Mouse (Mus musculus) liver, embryonic 15.5 days (tissue): ENCODE data around the gene Camkk2. TPM values are rescaled to one million over a fixed set of nuclear protein-coding genes. Genes with fewer than 3 reads are reported as not detected.

Experiments used
- ATAC-seq: fragments of 200-750 bp; cut with Nextera tagmentation; 2 replicates; pipeline ENCODE4 v1.8.0; 2017; ENCODE audit warnings: moderate number of reproducible peaks, mild to moderate bottlenecking, moderate library complexity; ENCODE audit not compliant: insufficient read depth
- H3K27ac ChIP-seq: fragments of 300-500 bp; sonication (generic); replicated peaks from 2 replicates; pipeline ENCODE4 v1.5.1; 2015; ENCODE audit warnings: mild to moderate bottlenecking, inconsistent platforms
- H3K27me3 ChIP-seq: fragments of 300-500 bp; sonication (generic); 2 replicates; pipeline ENCODE4 v1.6.1; 2015; ENCODE audit warnings: mild to moderate bottlenecking, inconsistent platforms
- H3K36me3 ChIP-seq: fragments of 300-500 bp; sonication (generic); replicated peaks from 2 replicates; pipeline ENCODE4 v1.6.1; 2015; ENCODE audit warnings: moderate library complexity, mild to moderate bottlenecking, inconsistent platforms
- H3K4me1 ChIP-seq: fragments of 300-500 bp; sonication (generic); replicated peaks from 2 replicates; pipeline ENCODE4 v1.6.1; 2015; ENCODE audit warnings: inconsistent platforms
- H3K4me2 ChIP-seq: fragments of 300-500 bp; sonication (generic); 2 replicates; pipeline ENCODE4 v1.6.1; 2015; ENCODE audit warnings: moderate library complexity, mild to moderate bottlenecking, inconsistent platforms
- H3K4me3 ChIP-seq: fragments of 300-500 bp; sonication (generic); replicated peaks from 2 replicates; pipeline ENCODE4 v1.5.1; 2015; ENCODE audit warnings: mild to moderate bottlenecking, inconsistent platforms
- H3K9ac ChIP-seq: fragments of 300-500 bp; sonication (generic); 2 replicates; pipeline ENCODE4 v1.6.1; 2015; ENCODE audit warnings: moderate library complexity, mild to moderate bottlenecking, inconsistent platforms
- H3K9me3 ChIP-seq: fragments of 300-500 bp; sonication (generic); replicated peaks from 2 replicates; pipeline ENCODE4 v1.6.1; 2016; ENCODE audit warnings: inconsistent platforms
- WGBS: fragments of 180-500 bp; shearing (Covaris S2); methylation state at CpG from one replicate; pipeline ENCODE4 v1.1.7; 2015; ENCODE audit warnings: mixed read lengths; ENCODE audit not compliant: insufficient replicate concordance; 5-methylcytosine and 5-hydroxymethylcytosine counted together
- microRNA-seq: library from miRNA; unstranded; fragments of <30 nt; microRNA quantifications from one replicate; pipeline ENCODE4, GENCODE M21; 2016
- polyA plus RNA-seq: library from polyadenylated mRNA; unstranded; fragments of >200 nt; fragmentation: Nextera tagmentation; extraction: Ambion mirVana; gene quantifications from 2 replicates; pipeline ENCODE4 v1.2.1, GENCODE M21; 2015

The Camkk2 gene
- polyA plus RNA-seq, 1 experiment from 2014 or later = 8.9 TPM

DNA sequence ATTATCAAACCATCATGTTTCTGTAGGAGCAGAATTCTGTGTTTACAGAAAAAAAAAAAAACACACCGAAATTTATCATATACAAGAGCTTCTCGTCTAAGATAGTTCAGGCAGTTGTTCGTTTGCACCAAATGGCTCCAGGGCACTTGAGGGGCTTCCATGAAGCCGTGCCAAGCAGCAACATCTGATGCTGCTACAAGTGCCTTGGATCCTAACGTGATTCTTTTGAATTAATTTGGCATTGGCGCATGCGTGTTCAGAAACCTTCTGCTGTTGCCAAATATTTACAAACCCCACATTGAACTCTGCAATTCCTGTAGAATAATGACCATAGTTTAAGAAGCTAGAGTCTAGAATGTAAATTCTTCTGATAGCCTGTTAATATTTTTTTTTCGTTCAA, 83.7 kb downstream of the Camkk2 start:
- Histone ChIP-seq H3K4me3 (no peak overlapping the region), H3K9ac (no peak overlapping the region), H3K27me3 (no peaks in the 10 kb centered on the region), H3K9me3 (no peaks in the 10 kb centered on the region), H3K27ac (no peak overlapping the region), H3K36me3 (no peaks in the 10 kb centered on the region), H3K4me2 (no peak overlapping the region), H3K4me1 (peaks cover 56% of the 10 kb centered on the region)
- 76% methylated on average over 8 of the region's 8 CpGs for WGBS
- no peak for ATAC-seq

GRCm38 (mm10) chr5:122693431-122694207, 85.6 kb downstream of the Camkk2 start:
- no peaks in the 10 kb centered on the region for H3K27me3 ChIP-seq
- H3K36me3 ChIP-seq = no peaks in the 10 kb centered on the region
- 65% methylated on average over 13 of the region's 13 CpGs for WGBS
- H3K9ac ChIP-seq = no peak overlapping the region
- H3K9me3 ChIP-seq = no peaks in the 10 kb centered on the region
- ATAC-seq = no peak
- 0 out of 2 replicates have a peak overlapping the region, but pooled peaks have one; percentile 14 for H3K27ac ChIP-seq
- peaks cover 37% of the 10 kb centered on the region for H3K4me1 ChIP-seq
- no peak overlapping the region for H3K4me2 ChIP-seq
- no peak overlapping the region for H3K4me3 ChIP-seq

- Histone ChIP-seq H3K9me3 (no peaks in the 10 kb centered on the region), H3K4me3 (no peak overlapping the region), H3K36me3 (no peaks in the 10 kb centered on the region), H3K4me1 (0 out of 2 replicates have a peak, but pooled peaks cover 17% of the 10 kb centered on the region), H3K9ac (no peak overlapping the region), H3K27me3 (no peaks in the 10 kb centered on the region), H3K27ac (no peak overlapping the region), H3K4me2 (no peak overlapping the region)
- 63% methylated on average over 6 of the region's 6 CpGs for WGBS
- ATAC-seq = peak; percentile 61
Observed at GRCm38 (mm10) chr5:122690486-122690885, 88.7 kb downstream of the Camkk2 start.

DNA sequence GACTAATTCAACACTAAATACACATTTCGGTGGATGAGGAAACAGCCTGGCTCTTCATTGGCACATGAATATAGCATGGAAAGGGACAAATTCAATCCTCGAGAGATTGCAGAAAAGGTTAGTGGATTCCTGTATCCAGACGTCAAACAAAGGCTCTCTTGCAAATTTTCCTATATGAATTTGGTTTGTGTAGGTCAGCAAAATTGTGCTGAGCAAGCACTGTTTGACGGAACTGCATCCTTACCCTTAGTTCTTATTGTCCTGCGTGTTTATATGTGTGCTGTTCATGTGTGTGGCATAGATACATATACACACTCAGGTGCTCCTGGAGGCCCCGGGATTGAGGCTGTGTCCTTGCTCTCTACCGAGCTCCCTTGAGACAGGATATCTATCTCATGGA, 90.1 kb downstream of the Camkk2 start:
- Histone ChIP-seq H3K4me1 (0 out of 2 replicates have a peak, but pooled peaks cover 20% of the 10 kb centered on the region), H3K9me3 (no peaks in the 10 kb centered on the region), H3K27ac (no peak overlapping the region), H3K4me3 (no peak overlapping the region), H3K36me3 (no peaks in the 10 kb centered on the region), H3K9ac (no peak overlapping the region), H3K27me3 (no peaks in the 10 kb centered on the region), H3K4me2 (no peak overlapping the region)
- 64% methylated on average over 7 of the region's 7 CpGs for WGBS
- no peak for ATAC-seq

GRCm38 (mm10) chr5:122687391-122687790, 91.8 kb downstream of the Camkk2 start:
- no peak overlapping the region for H3K4me3 ChIP-seq

DNA sequence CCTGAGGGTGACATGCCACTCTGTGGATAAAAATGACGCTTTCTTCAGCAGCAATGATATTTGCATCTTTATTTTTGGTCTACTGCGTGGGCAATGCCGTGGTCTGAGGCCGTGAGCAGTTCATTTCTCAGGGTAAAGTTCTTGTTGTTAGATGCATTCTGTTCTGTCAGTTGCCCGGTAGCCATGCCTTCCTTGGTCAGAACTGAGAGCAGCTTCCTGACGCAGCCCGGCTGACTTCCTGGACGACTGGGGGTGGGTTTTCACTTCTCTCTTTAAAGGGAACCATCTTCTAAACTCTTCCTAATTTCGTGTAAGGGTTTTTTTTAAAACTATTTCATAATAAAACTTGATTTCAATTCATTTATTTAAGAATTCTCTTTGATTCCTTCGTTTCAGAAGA, 95.3 kb downstream of the Camkk2 start:
- H3K36me3 ChIP-seq = no peaks in the 10 kb centered on the region
- no peak overlapping the region for H3K4me3 ChIP-seq
- no peak overlapping the region for H3K4me2 ChIP-seq
- peaks cover 19% of the 10 kb centered on the region for H3K4me1 ChIP-seq
- 28% methylated on average over 10 of the region's 10 CpGs for WGBS
- H3K27ac ChIP-seq = no peak overlapping the region
- no peaks in the 10 kb centered on the region for H3K9me3 ChIP-seq
- ATAC-seq = no peak
- no peaks in the 10 kb centered on the region for H3K27me3 ChIP-seq
- H3K9ac ChIP-seq = no peak overlapping the region

More at GRCm38 (mm10) chr5:122687391-122687790, 91.8 kb downstream of the Camkk2 start:
- Histone ChIP-seq H3K36me3 (no peaks in the 10 kb centered on the region), H3K4me1 (0 out of 2 replicates have a peak, but pooled peaks cover 14% of the 10 kb centered on the region), H3K9ac (no peak overlapping the region), H3K4me2 (no peak overlapping the region), H3K9me3 (no peaks in the 10 kb centered on the region), H3K27me3 (no peaks in the 10 kb centered on the region), H3K27ac (no peak overlapping the region)
- no peak for ATAC-seq
- 74% methylated on average over 4 of the region's 4 CpGs for WGBS

GRCm38 (mm10) chr5:122681276-122681675, 97.9 kb downstream of the Camkk2 start:
- no peak overlapping the region for H3K9ac ChIP-seq
- H3K36me3 ChIP-seq = no peaks in the 10 kb centered on the region
- H3K4me1 ChIP-seq = peaks cover 15% of the 10 kb centered on the region
- H3K27me3 ChIP-seq = no peaks in the 10 kb centered on the region
- ATAC-seq = no peak
- no peak overlapping the region for H3K27ac ChIP-seq
- 76% methylated on average over 12 of the region's 12 CpGs for WGBS
- no peaks in the 10 kb centered on the region for H3K9me3 ChIP-seq
- no peak overlapping the region for H3K4me3 ChIP-seq
- no peak overlapping the region for H3K4me2 ChIP-seq

Small RNAs within 50 kb of the gene (microRNA-seq; reads per million reads assigned to microRNA genes)
- not detected for gene Mir8115

Other genes starting within 250 kb of the Camkk2 start
- gene Ift81, start 164.9 kb downstream of the Camkk2 start, polyA plus RNA-seq = 1.3 and 2.3 TPM in 2 replicates
- 1.5 TPM in 2 replicates for gene P2rx7, start 135.5 kb downstream of the Camkk2 start, polyA plus RNA-seq
- 25.2 and 27.9 TPM in 2 replicates for gene P2rx4, start 71.9 kb downstream of the Camkk2 start, polyA plus RNA-seq
- 220 and 221 TPM in 2 replicates for gene Anapc5, start 41.9 kb upstream of the Camkk2 start, polyA plus RNA-seq
- gene Rnf34, start 70.6 kb upstream of the Camkk2 start, polyA plus RNA-seq = 11.0 and 11.8 TPM in 2 replicates
- gene Kdm2b, start 210.4 kb upstream of the Camkk2 start, polyA plus RNA-seq = 15.0 and 15.6 TPM in 2 replicates
- 7.8 and 8.3 TPM in 2 replicates for gene Orai1, start 235.7 kb upstream of the Camkk2 start, polyA plus RNA-seq